ENCODE assay signal across 9 mouse cellular contexts in genomic region chr11:53443861-53444260, GRCm38 (mm10). TPM values are rescaled to one million over a fixed set of nuclear protein-coding genes. Genes with fewer than 3 reads are reported as not detected.
DNase-seq lines count a peak whose midpoint lies in the region; ATAC-seq and TF ChIP-seq lines count a peak whose summit lies in the region.
"Had no signal": no experiment of that assay in that cellular context is flagged by ENCODE, and none has a peak within 500 bp of the region (broad histone marks: within the 10 kb centered on the region; RNA-seq: fewer than 3 reads in every experiment).

No protein-coding gene starts in this region.

- no peak for ATAC-seq in kidney, embryonic 14.5 days (ENCODE audit: low FRiP score, low TSS enrichment)
- ATAC-seq in granulocyte monocyte progenitor cell, adult 5-6 weeks (replicated peaks; ENCODE audit: poor library complexity, severe bottlenecking) = peak; percentile 30; the same call in 1 of the 2 replicates
- ATAC-seq in hindbrain, embryonic 14.5 days (ENCODE audit: low FRiP score) = no peak

- WGBS in kidney, adult 2 months = 25% methylated on average over 6 of the region's 6 CpGs
- WGBS in kidney, embryonic 14.5 days = 38% methylated on average over 6 of the region's 6 CpGs
- WGBS in hindbrain, embryonic 14.5 days = 33% methylated on average over 6 of the region's 6 CpGs

- DNase-seq in kidney, adult 2 months = peak; percentile 68
- peak; percentile 64 for DNase-seq in ES-CJ7 (ENCODE audit: low read depth, low spot score)
- DNase-seq in right cerebral cortex, postnatal 4 days = no peak
- DNase-seq in hindbrain, embryonic 14.5 days (ENCODE audit: low spot score) = no peak
- DNase-seq in layer of hippocampus, postnatal 36 days = no peak

- peak; percentile 65 for TF ChIP-seq CTCF in kidney, adult 2 months (conservative IDR thresholded peaks at IDR 0.05; ENCODE audit: insufficient read depth, insufficient read length, low read depth, low read length)

- H3K9ac ChIP-seq in kidney, embryonic 14.5 days (ENCODE audit: low read depth, low read length) = no peak overlapping the region
- no peak overlapping the region for H3K9ac ChIP-seq in hindbrain, embryonic 14.5 days

- no peak overlapping the region for H3ac ChIP-seq in myocyte (ENCODE audit: control insufficient read depth, insufficient read length)

- no peak overlapping the region for H3K27ac ChIP-seq in kidney, adult 2 months (ENCODE audit: insufficient read depth, low read depth, low read length)
- H3K27ac ChIP-seq in kidney, embryonic 14.5 days (ENCODE audit: low read depth, low read length) = no peak overlapping the region
- H3K27ac ChIP-seq in hindbrain, embryonic 14.5 days = no peak overlapping the region

- H3K36me3 ChIP-seq in kidney, adult 2 months (ENCODE audit: control insufficient read depth, insufficient read depth, low read length) = no peaks in the 10 kb centered on the region
- no peaks in the 10 kb centered on the region for H3K36me3 ChIP-seq in kidney, embryonic 14.5 days (ENCODE audit: control insufficient read depth, insufficient read depth, low read length)
- no peaks in the 10 kb centered on the region for H3K36me3 ChIP-seq in myocyte (ENCODE audit: control insufficient read depth, insufficient read depth)
- H3K36me3 ChIP-seq in hindbrain, embryonic 14.5 days (replicated peaks; ENCODE audit: control insufficient read depth, insufficient read depth) = no peaks in the 10 kb centered on the region

- H3K27me3 ChIP-seq in kidney, adult 2 months (replicated peaks; ENCODE audit: control insufficient read depth, insufficient read depth, low read length) = no peaks in the 10 kb centered on the region
- no peaks in the 10 kb centered on the region for H3K27me3 ChIP-seq in kidney, embryonic 14.5 days (ENCODE audit: control insufficient read depth, insufficient read depth, low read length)
- H3K27me3 ChIP-seq in myocyte (ENCODE audit: control insufficient read depth, insufficient read depth, insufficient read length) = no peaks in the 10 kb centered on the region
- no peaks in the 10 kb centered on the region for H3K27me3 ChIP-seq in hindbrain, embryonic 14.5 days (ENCODE audit: control insufficient read depth, insufficient read depth, low read length)

- no peaks in the 10 kb centered on the region for H3K4me1 ChIP-seq in kidney, adult 2 months (ENCODE audit: control insufficient read depth, insufficient read depth, low read length)
- H3K4me1 ChIP-seq in kidney, embryonic 14.5 days (ENCODE audit: control insufficient read depth, insufficient read depth, low read length) = no peaks in the 10 kb centered on the region
- no peaks in the 10 kb centered on the region for H3K4me1 ChIP-seq in hindbrain, embryonic 14.5 days (replicated peaks; ENCODE audit: control insufficient read depth, insufficient read depth, low read length)

- TF ChIP-seq POLR2A in kidney, adult 2 months (IDR thresholded peaks at IDR 0.05; ENCODE audit: low read depth, low read length) = no peak
- no peak for TF ChIP-seq POLR2A in myocyte (IDR thresholded peaks at IDR 0.05; ENCODE audit: insufficient read length, low read depth)

- H3K9me3 ChIP-seq in kidney, embryonic 14.5 days (ENCODE audit: control insufficient read depth, low read length) = no peaks in the 10 kb centered on the region
- H3K9me3 ChIP-seq in hindbrain, embryonic 14.5 days (ENCODE audit: control insufficient read depth, low read length) = no peaks in the 10 kb centered on the region

- H3K79me2 ChIP-seq in myocyte (ENCODE audit: control insufficient read depth, insufficient read depth) = no peaks in the 10 kb centered on the region

- H3K4me2 ChIP-seq in kidney, embryonic 14.5 days (replicated peaks; ENCODE audit: low read depth, low read length) = no peak overlapping the region
- H3K4me2 ChIP-seq in myocyte (ENCODE audit: low read depth) = peak overlapping the region; percentile 16
- H3K4me2 ChIP-seq in hindbrain, embryonic 14.5 days (replicated peaks) = no peak overlapping the region

- no peak overlapping the region for H3K4me3 ChIP-seq in kidney, adult 2 months (ENCODE audit: insufficient read depth, low read depth, low read length)
- no peak overlapping the region for H3K4me3 ChIP-seq in kidney, embryonic 14.5 days (ENCODE audit: low read length)
- no peak overlapping the region for H3K4me3 ChIP-seq in myocyte
- no peak overlapping the region for H3K4me3 ChIP-seq in hindbrain, embryonic 14.5 days (replicated peaks; ENCODE audit: low read length)

TF ChIP-seq in myocyte, 11 proteins besides CTCF, POLR2A, EP300 and RAD21:
- TF ChIP-seq POLR2AphosphoS2 (IDR thresholded peaks at IDR 0.05; ENCODE audit: insufficient read length, low read depth) (no peak), E2F4 (IDR thresholded peaks at IDR 0.05; ENCODE audit: insufficient read depth) (no peak), CEBPB (IDR thresholded peaks at IDR 0.05; ENCODE audit: insufficient read depth, poor library complexity, severe bottlenecking) (no peak), MAX (IDR thresholded peaks at IDR 0.05; ENCODE audit: low read depth) (no peak), MYOG (IDR thresholded peaks at IDR 0.05; ENCODE audit: control insufficient read depth in 1 of 3, insufficient read depth in 1 of 3, insufficient read length in 2 of 3, low read depth in 2 of 3) (no peak), MYOD1 (IDR thresholded peaks at IDR 0.05; ENCODE audit: control insufficient read depth in 1 of 3, insufficient read length in 2 of 3, low read depth in 2 of 3) (no peak)

RNA-seq across cellular contexts. Expression of gene Gdf9, which starts 13.0 kb away (rescaled TPM):
- 0.29 and 0.42 TPM in 2 replicates for polyA plus RNA-seq in kidney, adult 2 months (2012; rRNA removed)
- 0.70 and 1.2 TPM in 2 replicates for polyA plus RNA-seq in kidney, embryonic 14.5 days (2014; fragmentation: Nextera tagmentation; extraction: Ambion mirVana)
- 1.1 and 1.2 TPM in 2 replicates for total RNA-seq in granulocyte monocyte progenitor cell, adult 5-6 weeks (2014; fragmentation: Nextera tagmentation)
- total RNA-seq in granulocyte monocyte progenitor cell, adult 5-6 weeks (2017) = 0.39 and 0.57 TPM in 2 replicates
- polyA plus RNA-seq in myocyte (2012; fragmentation: generic; extraction: Trizol) = 3.7 TPM
- polyA plus RNA-seq in hindbrain, embryonic 14.5 days (2014; fragmentation: Nextera tagmentation; extraction: Ambion mirVana) = 3.1 and 3.2 TPM in 2 replicates
- 1 to 10 TPM in 1 of 2 experiments, under 1 TPM in 1; 1.00 to 1.0 TPM for total RNA-seq in layer of hippocampus, postnatal 36 days (2021)

RNA-seq across cellular contexts. Expression of gene Gm10447, which starts 13.0 kb away (rescaled TPM):
- polyA plus RNA-seq in kidney, adult 2 months (2012; rRNA removed) = 0.05 and 0.10 TPM in 2 replicates
- polyA plus RNA-seq in kidney, embryonic 14.5 days (2014; fragmentation: Nextera tagmentation; extraction: Ambion mirVana) = 0.16 TPM in 1 of 2 replicates, not detected in the other
- not detected in 2 replicates for total RNA-seq in granulocyte monocyte progenitor cell, adult 5-6 weeks (2014; fragmentation: Nextera tagmentation)
- total RNA-seq in granulocyte monocyte progenitor cell, adult 5-6 weeks (2017) = not detected in 2 replicates
- 0.02 TPM for polyA plus RNA-seq in myocyte (2012; fragmentation: generic; extraction: Trizol)
- 0.11 TPM in 1 of 2 replicates, not detected in the other for polyA plus RNA-seq in hindbrain, embryonic 14.5 days (2014; fragmentation: Nextera tagmentation; extraction: Ambion mirVana)
- under 1 TPM; 0.15 to 0.33 TPM for total RNA-seq in layer of hippocampus, postnatal 36 days (2021)
- total RNA-seq: heart, postnatal 36 days had no signal

RNA-seq across cellular contexts. Expression of gene Shroom1, which starts 13.1 kb away (rescaled TPM):
- polyA plus RNA-seq in kidney, adult 2 months (2012; rRNA removed) = 0.88 and 1.2 TPM in 2 replicates
- 1.2 and 1.9 TPM in 2 replicates for polyA plus RNA-seq in kidney, embryonic 14.5 days (2014; fragmentation: Nextera tagmentation; extraction: Ambion mirVana)
- 0.30 TPM in 1 of 2 replicates, not detected in the other for total RNA-seq in granulocyte monocyte progenitor cell, adult 5-6 weeks (2014; fragmentation: Nextera tagmentation)
- not detected in 2 replicates for total RNA-seq in granulocyte monocyte progenitor cell, adult 5-6 weeks (2017)
- 0.88 TPM for polyA plus RNA-seq in myocyte (2012; fragmentation: generic; extraction: Trizol)
- polyA plus RNA-seq in hindbrain, embryonic 14.5 days (2014; fragmentation: Nextera tagmentation; extraction: Ambion mirVana) = 2.5 and 3.5 TPM in 2 replicates
- total RNA-seq in layer of hippocampus, postnatal 36 days (2021) = 1 to 10 TPM; 3.5 to 4.4 TPM

RNA-seq across cellular contexts. Expression of gene Uqcrq, which starts 13.2 kb away (rescaled TPM):
- polyA plus RNA-seq in kidney, adult 2 months (2012; rRNA removed) = 1,048 and 1,200 TPM in 2 replicates
- polyA plus RNA-seq in kidney, embryonic 14.5 days (2014; fragmentation: Nextera tagmentation; extraction: Ambion mirVana) = 574 and 755 TPM in 2 replicates
- total RNA-seq in granulocyte monocyte progenitor cell, adult 5-6 weeks (2014; fragmentation: Nextera tagmentation) = 221 and 287 TPM in 2 replicates
- total RNA-seq in granulocyte monocyte progenitor cell, adult 5-6 weeks (2017) = 66.7 and 91.9 TPM in 2 replicates
- 1,153 TPM for polyA plus RNA-seq in myocyte (2012; fragmentation: generic; extraction: Trizol)
- polyA plus RNA-seq in hindbrain, embryonic 14.5 days (2014; fragmentation: Nextera tagmentation; extraction: Ambion mirVana) = 751 and 866 TPM in 2 replicates
- total RNA-seq in layer of hippocampus, postnatal 36 days (2021) = 100 to 1,000 TPM; 411 to 419 TPM

RNA-seq across cellular contexts. Expression of gene Leap2, which starts 20.9 kb away (rescaled TPM):
- not detected in 2 replicates for polyA plus RNA-seq in kidney, adult 2 months (2012; rRNA removed)
- not detected in 2 replicates for polyA plus RNA-seq in kidney, embryonic 14.5 days (2014; fragmentation: Nextera tagmentation; extraction: Ambion mirVana)
- not detected in 2 replicates for total RNA-seq in granulocyte monocyte progenitor cell, adult 5-6 weeks (2014; fragmentation: Nextera tagmentation)
- total RNA-seq in granulocyte monocyte progenitor cell, adult 5-6 weeks (2017) = not detected in 2 replicates
- not detected for polyA plus RNA-seq in myocyte (2012; fragmentation: generic; extraction: Trizol)
- polyA plus RNA-seq in hindbrain, embryonic 14.5 days (2014; fragmentation: Nextera tagmentation; extraction: Ambion mirVana) = not detected in 2 replicates
- total RNA-seq in layer of hippocampus, postnatal 36 days (2021) = not detected
- total RNA-seq: heart, postnatal 36 days had no signal

Comparison
In these comparisons a context has a peak if more than half of its experiments do, and no peak if none do; other contexts are left out.
1. DNase-seq: peak in kidney, adult 2 months (single experiment) and ES-CJ7 (single experiment); none in right cerebral cortex, postnatal 4 days (single experiment), hindbrain, embryonic 14.5 days (single experiment) and layer of hippocampus, postnatal 36 days (0 of 2).